Mouse (Mus musculus) telencephalon, adult 2 months (tissue): ENCODE results near the gene Pdia6.

ENCODE experiments used
- DNase-seq: peaks from one replicate; pipeline ENCODE4 v3.0.0-alpha.2; 2011; ENCODE audit warnings: low read depth, low spot score

Pdia6 gene

GRCm38 (mm10) chr12:17265971-17266672 lies at the start of gene Pdia6:
Gene Pdia6 (plus strand): TSS chr12:17266545.
- peak; percentile 93 for DNase-seq

GRCm38 (mm10) chr12:17218390-17218789 lies 48.0 kb upstream of the Pdia6 start:
- no peak for DNase-seq

- DNase-seq: no peak
Observed at GRCm38 (mm10) chr12:17219107-17219506, 47.2 kb upstream of the Pdia6 start.

- no peak for DNase-seq
Observed at GRCm38 (mm10) chr12:17220631-17221030, 45.7 kb upstream of the Pdia6 start.

- no peak for DNase-seq
Observed at GRCm38 (mm10) chr12:17221891-17222428, 44.4 kb upstream of the Pdia6 start.

GRCm38 (mm10) chr12:17223050-17223449 lies 43.3 kb upstream of the Pdia6 start:
- no peak for DNase-seq

- DNase-seq: no peak
Observed at GRCm38 (mm10) chr12:17225012-17225411, 41.3 kb upstream of the Pdia6 start.

- peak; percentile 84 for DNase-seq
Observed at GRCm38 (mm10) chr12:17227903-17228302, 38.4 kb upstream of the Pdia6 start.

GRCm38 (mm10) chr12:17230581-17230980 lies 35.8 kb upstream of the Pdia6 start:
- no peak for DNase-seq

- no peak for DNase-seq
Observed at GRCm38 (mm10) chr12:17231513-17231912, 34.8 kb upstream of the Pdia6 start.

GRCm38 (mm10) chr12:17235535-17236313 lies 30.6 kb upstream of the Pdia6 start:
- no peak for DNase-seq

GRCm38 (mm10) chr12:17238588-17239427 lies 27.5 kb upstream of the Pdia6 start:
- DNase-seq: no peak

GRCm38 (mm10) chr12:17239428-17239688 lies 27.0 kb upstream of the Pdia6 start:
- no peak for DNase-seq

- no peak for DNase-seq
Observed at GRCm38 (mm10) chr12:17241016-17241415, 25.3 kb upstream of the Pdia6 start.

GRCm38 (mm10) chr12:17241614-17242013 lies 24.7 kb upstream of the Pdia6 start:
- DNase-seq: peak; percentile 82

- no peak for DNase-seq
Observed at GRCm38 (mm10) chr12:17242041-17242440, 24.3 kb upstream of the Pdia6 start.

GRCm38 (mm10) chr12:17250962-17251361 lies 15.4 kb upstream of the Pdia6 start:
- no peak for DNase-seq

GRCm38 (mm10) chr12:17253069-17253468 lies 13.3 kb upstream of the Pdia6 start:
- no peak for DNase-seq

- DNase-seq: no peak
Observed at GRCm38 (mm10) chr12:17255602-17256001, 10.7 kb upstream of the Pdia6 start.

GRCm38 (mm10) chr12:17256905-17257304 lies 9.4 kb upstream of the Pdia6 start:
- DNase-seq: no peak

GRCm38 (mm10) chr12:17258431-17258830 lies 7.9 kb upstream of the Pdia6 start:
- DNase-seq: no peak

- no peak for DNase-seq
Observed at GRCm38 (mm10) chr12:17261005-17261404, 5.3 kb upstream of the Pdia6 start.
